Mouse (Mus musculus) stomach, embryonic 16.5 days (tissue): Measurements from ENCODE around the gene Ntng1. TPM values are rescaled to one million over a fixed set of nuclear protein-coding genes. Genes with fewer than 3 reads are reported as not detected.

Experiments
- ATAC-seq: fragments of 200-750 bp; cut with Nextera tagmentation; 2 replicates; pipeline ENCODE4 v1.8.0; 2017; ENCODE audit warnings: moderate number of reproducible peaks, moderate TSS enrichment; ENCODE audit not compliant: insufficient read depth, low FRiP score
- H3K27ac ChIP-seq: fragments of 300-500 bp; sonication (generic); 2 replicates; pipeline ENCODE4 v1.5.1; 2014; ENCODE audit warnings: low read length
- H3K27me3 ChIP-seq: fragments of 300-500 bp; sonication (generic); 2 replicates; pipeline ENCODE4 v1.6.1; 2014; ENCODE audit warnings: low read length, control low read depth, mixed read lengths; ENCODE audit not compliant: control insufficient read depth, insufficient read depth
- H3K36me3 ChIP-seq: fragments of 300-500 bp; sonication (generic); 2 replicates; pipeline ENCODE4 v1.6.1; 2014; ENCODE audit warnings: low read length; ENCODE audit not compliant: control insufficient read depth, insufficient read depth
- H3K4me1 ChIP-seq: fragments of 300-500 bp; sonication (generic); 2 replicates; pipeline ENCODE4 v1.6.1; 2014; ENCODE audit warnings: low read length, control low read depth, mixed read lengths; ENCODE audit not compliant: control insufficient read depth, insufficient read depth
- H3K4me2 ChIP-seq: fragments of 300-500 bp; sonication (generic); 2 replicates; pipeline ENCODE4 v1.6.1; 2014; ENCODE audit warnings: low read depth, low read length, mixed read lengths
- H3K4me3 ChIP-seq: fragments of 300-500 bp; sonication (generic); replicated peaks from 2 replicates; pipeline ENCODE4 v1.5.1; 2014; ENCODE audit warnings: mild to moderate bottlenecking, low read length
- H3K9ac ChIP-seq: fragments of 300-500 bp; sonication (generic); 2 replicates; pipeline ENCODE4 v1.6.1; 2014; ENCODE audit warnings: low read length
- H3K9me3 ChIP-seq: fragments of 300-500 bp; sonication (generic); replicated peaks from 2 replicates; pipeline ENCODE4 v1.6.1; 2016; ENCODE audit warnings: low read length, control low read depth; ENCODE audit not compliant: control insufficient read depth
- WGBS: fragments of 180-500 bp; shearing (Covaris S2); extraction: QIAGEN DNeasy Blood & Tissue Kit; methylation state at CpG from one replicate; pipeline ENCODE4 v1.1.7; 2014; 5-methylcytosine and 5-hydroxymethylcytosine counted together
- polyA plus RNA-seq: library from polyadenylated mRNA; unstranded; fragments of >200 nt; fragmentation: Nextera tagmentation; extraction: Ambion mirVana; gene quantifications from 2 replicates; pipeline ENCODE4 v1.2.1, GENCODE M21; 2015

Ntng1 gene
- polyA plus RNA-seq, 1 experiment from 2014 or later: 3.0 TPM

DNA sequence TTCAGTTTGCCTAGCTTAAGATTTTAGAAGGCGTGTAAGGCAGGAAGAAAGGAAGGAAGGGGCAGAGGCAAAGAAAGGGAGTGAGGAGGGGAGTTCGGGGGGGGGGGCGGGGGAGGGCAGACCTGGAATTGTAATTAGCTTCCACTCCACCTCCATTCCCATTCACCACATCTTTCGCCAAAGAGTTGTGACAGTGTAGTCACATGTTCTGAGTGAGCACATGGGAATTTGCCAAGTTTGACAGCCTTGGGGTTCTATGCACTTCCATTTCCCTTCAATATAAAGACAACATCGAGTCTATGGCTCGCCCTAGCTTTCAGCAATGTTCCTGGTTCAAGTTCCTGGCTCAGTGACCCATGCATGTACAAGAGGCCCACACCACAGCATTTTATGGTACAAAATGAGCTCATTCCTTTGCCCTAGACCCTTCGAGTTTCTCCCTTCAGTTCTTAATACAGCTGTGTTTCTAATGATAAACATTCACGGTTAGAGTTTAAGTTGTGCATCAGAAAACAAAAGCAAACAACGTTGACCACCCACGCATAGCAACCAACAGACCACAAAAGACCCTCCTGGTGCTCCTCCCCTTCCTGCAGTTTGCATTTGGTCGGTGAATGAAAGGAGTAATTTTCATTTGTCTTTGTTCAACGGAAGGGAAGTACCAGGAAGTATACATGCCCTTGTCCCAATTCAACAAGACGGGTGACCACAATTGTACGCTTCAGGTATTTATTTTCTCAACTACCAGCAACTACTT is 132.8 kb downstream of the Ntng1 start:
- 72% methylated on average over 14 of the region's 14 CpGs for WGBS
- H3K4me1 ChIP-seq: no peaks in the 10 kb centered on the region
- H3K9me3 ChIP-seq: no peaks in the 10 kb centered on the region
- no peaks in the 10 kb centered on the region for H3K27me3 ChIP-seq
- H3K9ac ChIP-seq: no peak overlapping the region
- H3K27ac ChIP-seq: no peak overlapping the region
- ATAC-seq: no peak
- H3K36me3 ChIP-seq: no peaks in the 10 kb centered on the region
- H3K4me2 ChIP-seq: no peak overlapping the region
- no peak overlapping the region for H3K4me3 ChIP-seq

DNA sequence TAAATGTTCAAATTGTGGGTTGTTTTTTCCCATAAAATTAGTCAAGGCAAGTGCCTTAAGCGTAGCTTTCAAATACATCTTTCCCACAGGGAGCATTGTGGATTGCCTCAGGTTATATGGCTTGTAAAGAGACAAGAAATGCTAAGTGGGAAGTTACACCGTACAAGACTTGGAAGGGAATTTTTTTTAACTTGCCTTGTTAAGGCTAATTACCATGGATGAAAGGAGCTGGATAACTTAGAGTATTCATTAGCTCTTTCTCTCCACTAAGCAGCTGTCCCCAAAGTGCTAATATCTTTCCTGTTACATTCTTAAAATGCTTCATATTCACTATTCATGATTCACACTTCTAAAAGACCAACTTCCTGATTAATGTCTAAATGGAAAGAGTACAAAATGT is 133.4 kb downstream of the Ntng1 start:
- H3K4me3 ChIP-seq: no peak overlapping the region
- H3K9me3 ChIP-seq: no peaks in the 10 kb centered on the region
- H3K9ac ChIP-seq: no peak overlapping the region
- H3K4me2 ChIP-seq: no peak overlapping the region
- H3K4me1 ChIP-seq: no peaks in the 10 kb centered on the region
- no peaks in the 10 kb centered on the region for H3K36me3 ChIP-seq
- no peaks in the 10 kb centered on the region for H3K27me3 ChIP-seq
- 75% methylated on average over 2 of the region's 2 CpGs for WGBS
- H3K27ac ChIP-seq: no peak overlapping the region
- ATAC-seq: no peak

DNA sequence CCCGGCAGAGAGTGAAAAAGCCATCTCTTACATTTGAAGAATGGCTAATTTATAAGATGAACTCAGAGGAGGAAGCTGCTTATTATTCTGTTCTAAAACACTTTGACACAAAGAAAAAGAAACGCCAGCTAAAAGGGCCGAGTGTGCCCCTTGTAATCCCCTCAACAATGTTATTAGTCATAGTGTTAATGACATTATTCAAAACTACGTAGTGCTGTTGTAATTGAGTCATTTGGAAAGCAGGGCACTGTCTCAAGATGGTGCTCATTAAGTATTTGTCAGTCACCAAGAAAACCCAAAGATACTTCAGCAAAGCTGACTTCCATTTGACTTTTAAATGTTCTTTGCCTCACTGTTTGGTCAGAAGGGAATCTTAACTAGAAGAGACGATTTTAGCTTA is 143.5 kb downstream of the Ntng1 start:
- no peak overlapping the region for H3K4me3 ChIP-seq
- no peaks in the 10 kb centered on the region for H3K27me3 ChIP-seq
- ATAC-seq: no peak
- H3K9me3 ChIP-seq: no peaks in the 10 kb centered on the region
- H3K27ac ChIP-seq: no peak overlapping the region
- H3K9ac ChIP-seq: no peak overlapping the region
- no peak overlapping the region for H3K4me2 ChIP-seq
- no peaks in the 10 kb centered on the region for H3K36me3 ChIP-seq
- 39% methylated on average over 5 of the region's 5 CpGs for WGBS
- H3K4me1 ChIP-seq: no peaks in the 10 kb centered on the region

DNA sequence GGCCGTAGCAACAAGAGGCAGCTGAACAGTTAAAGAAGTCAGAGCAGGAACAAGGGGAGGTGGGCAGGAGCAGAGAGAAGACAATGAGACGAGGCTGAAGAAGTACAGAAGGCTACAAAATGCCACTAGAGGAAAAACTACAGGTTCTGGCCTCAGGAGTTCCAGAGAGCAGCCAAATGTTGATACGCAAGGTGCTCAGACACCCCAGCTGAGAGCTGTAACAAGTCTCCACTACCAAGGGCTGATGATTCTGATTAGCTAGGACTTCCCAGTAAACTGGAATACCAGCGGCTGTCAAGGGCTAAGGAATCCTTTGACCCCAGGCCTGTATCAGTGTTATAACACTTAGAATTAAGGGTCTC is 148.2 kb downstream of the Ntng1 start:
- Histone ChIP-seq H3K27me3 (no peaks in the 10 kb centered on the region), H3K9me3 (no peaks in the 10 kb centered on the region), H3K4me3 (no peak overlapping the region), H3K27ac (no peak overlapping the region), H3K36me3 (no peaks in the 10 kb centered on the region), H3K4me2 (no peak overlapping the region), H3K4me1 (no peaks in the 10 kb centered on the region), H3K9ac (no peak overlapping the region)
- no peak for ATAC-seq
- WGBS: 63% methylated on average over 4 of the region's 4 CpGs

DNA sequence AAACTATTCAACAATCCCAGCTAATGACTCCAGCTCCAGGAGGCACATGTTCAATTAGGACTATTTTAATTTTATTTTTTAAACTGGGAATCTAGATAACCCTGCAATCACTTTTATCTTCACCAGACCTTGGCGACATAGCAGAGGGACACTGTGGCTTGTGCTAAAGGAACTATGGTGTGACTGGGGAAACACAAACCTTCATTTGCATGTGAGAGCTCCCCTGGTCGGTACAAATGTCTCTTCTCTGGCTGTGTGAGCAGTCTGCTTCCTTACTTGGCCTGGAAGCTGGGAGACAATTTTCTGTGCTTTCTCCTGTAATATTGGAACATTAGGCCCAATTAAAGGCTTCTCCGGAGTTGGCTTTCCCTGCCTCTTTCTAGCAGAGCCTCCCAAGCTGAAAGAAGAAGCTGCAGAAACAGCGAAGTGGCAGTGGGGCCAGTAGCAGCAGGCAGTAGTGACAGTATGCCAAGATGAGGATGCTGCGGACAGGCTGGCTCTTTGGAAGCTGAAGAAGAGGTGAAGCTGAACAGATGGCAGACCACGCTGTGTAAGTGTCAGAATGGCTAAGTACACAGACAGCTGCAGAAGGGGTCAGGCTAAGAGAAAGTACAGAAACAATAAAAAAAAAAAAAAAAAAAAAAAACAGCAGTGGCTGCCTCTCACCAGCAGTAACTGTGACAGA is 148.7 kb downstream of the Ntng1 start:
- Histone ChIP-seq H3K27me3 (no peaks in the 10 kb centered on the region), H3K4me2 (no peak overlapping the region), H3K4me3 (no peak overlapping the region), H3K36me3 (no peaks in the 10 kb centered on the region), H3K4me1 (no peaks in the 10 kb centered on the region), H3K27ac (no peak overlapping the region), H3K9me3 (no peaks in the 10 kb centered on the region), H3K9ac (no peak overlapping the region)
- 36% methylated on average over 6 of the region's 6 CpGs for WGBS
- ATAC-seq: no peak

DNA sequence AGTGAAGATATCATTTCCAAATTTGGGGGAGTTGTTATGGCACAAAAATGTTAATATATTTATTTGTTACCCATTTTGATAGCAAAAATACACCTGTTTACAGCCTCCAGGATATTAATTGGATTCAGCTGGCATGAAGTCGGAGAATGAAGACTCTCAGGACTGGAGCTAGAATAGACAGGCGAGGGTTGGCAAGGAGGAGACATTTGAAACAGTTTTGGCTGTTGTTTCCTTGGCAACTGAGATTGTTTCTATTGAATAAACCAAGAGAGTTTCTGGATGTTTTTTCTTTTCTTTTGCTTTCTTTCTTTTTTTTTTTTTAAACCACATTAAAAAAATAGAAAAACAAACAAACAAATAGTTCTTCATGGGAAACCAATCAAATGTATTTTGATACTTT is 159.7 kb downstream of the Ntng1 start:
- H3K4me1 ChIP-seq: no peaks in the 10 kb centered on the region
- H3K9me3 ChIP-seq: no peaks in the 10 kb centered on the region
- no peaks in the 10 kb centered on the region for H3K27me3 ChIP-seq
- no peak overlapping the region for H3K27ac ChIP-seq
- H3K4me2 ChIP-seq: no peak overlapping the region
- no peak for ATAC-seq
- H3K4me3 ChIP-seq: no peak overlapping the region
- no peak overlapping the region for H3K9ac ChIP-seq
- 74% methylated on average over 2 of the region's 2 CpGs for WGBS
- H3K36me3 ChIP-seq: no peaks in the 10 kb centered on the region

DNA sequence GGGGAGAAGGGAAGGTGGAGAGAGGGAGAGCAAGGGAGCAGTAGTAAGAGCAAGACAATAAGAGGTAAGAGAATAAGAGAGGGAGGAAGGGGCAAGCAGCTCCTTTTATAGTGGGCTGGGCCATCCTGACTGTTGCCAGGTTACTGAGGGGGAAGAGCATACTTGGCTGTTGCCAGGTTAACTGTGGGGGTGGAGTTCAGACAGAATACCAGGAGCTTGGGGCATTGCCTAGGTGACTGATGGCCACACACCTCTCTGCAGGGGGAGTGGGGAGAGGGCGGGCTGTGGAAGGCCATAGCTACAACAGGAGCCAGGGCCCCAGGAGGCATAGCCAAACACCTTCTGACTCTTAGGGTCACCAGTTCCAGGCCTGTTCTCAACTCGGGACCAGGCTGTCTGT is 166.2 kb downstream of the Ntng1 start:
- no peak overlapping the region for H3K9ac ChIP-seq
- H3K36me3 ChIP-seq: no peaks in the 10 kb centered on the region
- no peak overlapping the region for H3K4me3 ChIP-seq
- no peak for ATAC-seq
- WGBS: 57% methylated on average over 2 of the region's 2 CpGs
- H3K9me3 ChIP-seq: no peaks in the 10 kb centered on the region
- no peak overlapping the region for H3K27ac ChIP-seq
- no peaks in the 10 kb centered on the region for H3K27me3 ChIP-seq
- no peak overlapping the region for H3K4me2 ChIP-seq
- H3K4me1 ChIP-seq: no peaks in the 10 kb centered on the region

DNA sequence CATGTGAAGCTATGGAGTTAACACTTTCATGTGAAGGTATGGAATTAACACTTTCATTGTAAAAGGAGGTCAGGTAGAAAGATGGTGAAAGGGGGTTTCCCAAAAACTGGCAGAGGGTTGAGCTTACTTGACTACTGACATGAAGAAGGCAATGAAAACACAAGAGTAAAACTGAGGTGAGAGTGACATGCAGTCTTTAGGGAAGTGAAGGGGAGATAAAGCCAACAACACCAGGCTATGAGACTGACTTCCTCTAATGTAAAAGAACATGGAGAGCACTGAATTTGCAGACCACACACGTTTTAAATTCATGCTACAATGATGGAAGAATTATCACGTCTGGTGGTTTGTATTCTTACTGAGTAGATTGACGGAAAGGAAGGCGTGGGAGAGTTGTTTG is 168.7 kb downstream of the Ntng1 start:
- Histone ChIP-seq H3K27me3 (no peaks in the 10 kb centered on the region), H3K4me3 (no peak overlapping the region), H3K9me3 (no peaks in the 10 kb centered on the region), H3K4me1 (no peaks in the 10 kb centered on the region), H3K36me3 (no peaks in the 10 kb centered on the region), H3K27ac (no peak overlapping the region), H3K4me2 (no peak overlapping the region), H3K9ac (no peak overlapping the region)
- no peak for ATAC-seq
- WGBS: 77% methylated on average over 4 of the region's 4 CpGs

DNA sequence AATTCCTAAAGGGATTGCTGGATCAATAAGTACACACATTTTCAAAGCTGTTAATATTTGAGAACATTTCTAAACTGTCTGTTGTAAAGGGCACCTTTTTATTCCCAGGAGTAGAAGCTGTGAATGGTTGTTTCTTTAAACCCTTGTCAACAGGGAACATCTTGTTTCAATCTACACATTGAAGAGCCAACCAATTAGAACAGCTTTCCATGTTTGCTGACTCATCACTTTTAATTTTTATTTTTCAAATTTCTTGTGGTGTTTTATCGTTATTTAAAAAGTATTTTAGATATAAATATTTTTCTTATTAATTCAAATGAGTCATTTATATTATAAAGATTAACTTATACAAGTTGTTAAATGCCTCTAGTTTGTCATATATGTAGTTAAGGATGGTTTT is 172.3 kb downstream of the Ntng1 start:
- no peaks in the 10 kb centered on the region for H3K27me3 ChIP-seq
- H3K27ac ChIP-seq: no peak overlapping the region
- H3K9me3 ChIP-seq: no peaks in the 10 kb centered on the region
- H3K4me2 ChIP-seq: no peak overlapping the region
- H3K4me3 ChIP-seq: no peak overlapping the region
- ATAC-seq: no peak
- H3K4me1 ChIP-seq: no peaks in the 10 kb centered on the region
- H3K9ac ChIP-seq: no peak overlapping the region
- WGBS: 67% methylated on average over 1 of the region's 1 CpGs
- no peaks in the 10 kb centered on the region for H3K36me3 ChIP-seq
